Mouse (Mus musculus) G1E (cell line): ENCODE measurements around the gene Atp7a.

ENCODE experiments used
- CTCF ChIP-seq: IDR thresholded peaks from 2 replicates; pipeline ENCODE4 v1.5.1; 2012; ENCODE audit warnings: low read depth, low read length, inconsistent platforms, mixed read lengths
- GATA1 ChIP-seq: IDR thresholded peaks from 2 replicates; pipeline ENCODE4 v1.6.1; 2012; ENCODE audit warnings: borderline replicate concordance, low read length, inconsistent platforms, mixed read lengths
- GATA2 ChIP-seq: IDR thresholded peaks from 2 replicates; pipeline ENCODE4 v1.6.1; 2012; ENCODE audit warnings: low read depth, low read length, inconsistent platforms, borderline replicate concordance
- POLR2AphosphoS5 ChIP-seq: IDR thresholded peaks from 2 replicates; pipeline ENCODE4 v1.6.1; 2012; ENCODE audit warnings: low read depth, low read length, inconsistent platforms; ENCODE audit not compliant: insufficient replicate concordance

DNA sequence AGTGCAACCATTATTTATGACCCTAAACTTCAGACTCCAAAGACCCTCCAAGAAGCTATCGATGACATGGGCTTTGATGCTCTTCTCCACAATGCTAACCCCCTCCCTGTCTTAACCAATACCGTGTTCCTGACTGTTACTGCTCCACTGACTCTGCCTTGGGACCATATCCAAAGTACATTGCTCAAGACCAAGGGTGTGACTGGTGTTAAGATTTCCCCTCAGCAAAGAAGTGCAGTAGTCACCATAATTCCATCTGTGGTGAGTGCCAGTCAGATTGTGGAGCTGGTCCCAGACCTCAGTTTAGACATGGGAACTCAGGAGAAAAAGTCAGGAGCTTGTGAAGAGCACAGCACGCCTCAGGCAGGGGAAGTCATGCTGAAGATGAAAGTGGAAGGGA lies 58.1 kb downstream of the Atp7a start:
- TF ChIP-seq GATA2 (no peak), GATA1 (no peak), POLR2AphosphoS5 (no peak), CTCF (no peak)
